Mouse (Mus musculus) liver, adult 2 months (tissue): Measurements from ENCODE around the gene Tcea3. TPM values are rescaled to one million over a fixed set of nuclear protein-coding genes. Genes with fewer than 3 reads are reported as not detected.

ENCODE experiments used
- DNase-seq: peaks from one replicate; pipeline ENCODE4 v3.0.0-alpha.2; 2011; ENCODE audit warnings: low read depth, low spot score; ENCODE audit errors: extremely low read depth
- H3K27ac ChIP-seq: fragments of 200-500 bp; replicated peaks from 2 replicates; pipeline ENCODE4 v1.5.1; 2012; ENCODE audit warnings: low read depth, mild to moderate bottlenecking, control low read depth, inconsistent platforms, low read length; ENCODE audit not compliant: insufficient read depth
- H3K27me3 ChIP-seq: fragments of 200-500 bp; 2 replicates; pipeline ENCODE4 v1.6.1; 2012; ENCODE audit warnings: mild to moderate bottlenecking, moderate library complexity, low read length, inconsistent platforms; ENCODE audit not compliant: control insufficient read depth, insufficient read depth
- H3K36me3 ChIP-seq: fragments of 200-500 bp; 2 replicates; pipeline ENCODE4 v1.6.1; 2012; ENCODE audit warnings: low read length, inconsistent platforms; ENCODE audit not compliant: control insufficient read depth, insufficient read depth
- H3K4me1 ChIP-seq: fragments of 200-500 bp; 2 replicates; pipeline ENCODE4 v1.6.1; 2011; ENCODE audit warnings: low read length; ENCODE audit not compliant: control insufficient read depth, insufficient read depth
- H3K4me3 ChIP-seq: fragments of 200-500 bp; 2 replicates; pipeline ENCODE4 v1.5.1; 2011; ENCODE audit warnings: low read depth, mild to moderate bottlenecking, control low read depth, low read length, moderate library complexity; ENCODE audit not compliant: insufficient read depth
- H3K79me2 ChIP-seq: fragments of 200-500 bp; 2 replicates; pipeline ENCODE4 v1.6.1; 2012; ENCODE audit warnings: inconsistent platforms, mild to moderate bottlenecking, low read length, moderate library complexity; ENCODE audit not compliant: control insufficient read depth, insufficient read depth
- H3K9ac ChIP-seq: fragments of 200-500 bp; 2 replicates; pipeline ENCODE4 v1.6.1; 2012; ENCODE audit warnings: low read depth, mild to moderate bottlenecking, control low read depth, inconsistent platforms, low read length
- CTCF ChIP-seq: fragments of 200-500 bp; IDR thresholded peaks from 2 replicates; pipeline ENCODE4 v1.5.1; 2011; ENCODE audit warnings: low read depth, low read length, control low read depth
- POLR2A ChIP-seq: fragments of 200-500 bp; IDR thresholded peaks from 2 replicates; pipeline ENCODE4 v1.6.1; 2011; ENCODE audit warnings: low read length, control low read depth; ENCODE audit not compliant: insufficient read depth; ENCODE audit errors: extremely low read depth
- WGBS: fragments of 180-500 bp; shearing (Covaris S2); methylation state at CpG from one replicate; pipeline ENCODE4 v1.1.7; 2018; 5-methylcytosine and 5-hydroxymethylcytosine counted together
- polyA plus RNA-seq: library from polyadenylated mRNA; depleted of rRNA; stranded (reverse); fragments of >200 nt; gene quantifications from 2 replicates; pipeline ENCODE4 v1.2.3, GENCODE M21; 2012
- total RNA-seq: library from RNA; depleted of rRNA; stranded (reverse); fragments of >200 nt; gene quantifications from 2 replicates; pipeline ENCODE4 v1.2.3, GENCODE M21; 2014

Gene Tcea3
- total and polyA plus RNA-seq, 2 experiments: 20.1 to 34.8 TPM

DNA sequence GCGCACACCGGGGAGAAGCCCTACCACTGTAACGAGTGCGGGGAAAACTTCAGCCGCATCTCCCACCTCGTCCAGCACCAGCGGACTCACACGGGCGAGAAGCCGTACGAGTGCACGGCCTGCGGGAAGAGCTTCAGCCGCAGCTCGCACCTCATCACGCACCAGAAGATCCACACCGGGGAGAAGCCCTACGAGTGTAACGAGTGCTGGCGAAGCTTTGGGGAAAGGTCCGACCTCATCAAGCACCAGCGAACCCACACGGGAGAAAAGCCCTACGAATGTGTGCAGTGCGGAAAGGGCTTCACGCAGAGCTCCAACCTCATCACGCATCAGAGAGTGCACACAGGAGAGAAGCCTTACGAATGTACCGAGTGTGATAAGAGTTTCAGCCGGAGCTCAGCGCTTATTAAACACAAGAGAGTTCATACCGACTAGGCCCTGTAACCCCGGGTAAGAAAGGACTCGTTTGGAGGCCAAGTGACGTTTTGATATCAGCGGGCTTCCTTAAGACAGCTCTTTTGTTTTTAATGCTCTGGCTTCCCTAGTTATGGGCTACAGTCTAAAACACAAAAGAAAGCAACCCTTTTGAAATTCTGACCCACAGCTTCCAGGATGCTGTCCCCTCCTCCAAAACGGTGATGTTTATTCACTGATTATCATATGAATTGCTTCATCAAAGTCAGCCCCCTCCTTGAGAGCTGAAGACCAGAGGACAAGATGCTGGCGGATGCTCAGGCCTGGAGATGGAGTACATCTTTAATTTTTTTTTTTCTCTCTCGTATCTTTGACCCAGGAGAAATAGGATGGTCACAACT is 43.5 kb downstream of the Tcea3 start:
- Histone ChIP-seq H3K36me3 (peaks cover 24% of the 10 kb centered on the region), H3K79me2 (peaks cover 4% of the 10 kb centered on the region; the same call in 1 of the 2 replicates), H3K9ac (no peak overlapping the region), H3K4me1 (peaks cover 4% of the 10 kb centered on the region; the same call in 1 of the 2 replicates), H3K27ac (no peak overlapping the region), H3K27me3 (no peaks in the 10 kb centered on the region), H3K4me3 (no peak overlapping the region)
- 88% methylated on average over 39 of the region's 39 CpGs for WGBS
- DNase-seq: no peak
- no peak for TF ChIP-seq POLR2A
- TF ChIP-seq CTCF: no peak

DNA sequence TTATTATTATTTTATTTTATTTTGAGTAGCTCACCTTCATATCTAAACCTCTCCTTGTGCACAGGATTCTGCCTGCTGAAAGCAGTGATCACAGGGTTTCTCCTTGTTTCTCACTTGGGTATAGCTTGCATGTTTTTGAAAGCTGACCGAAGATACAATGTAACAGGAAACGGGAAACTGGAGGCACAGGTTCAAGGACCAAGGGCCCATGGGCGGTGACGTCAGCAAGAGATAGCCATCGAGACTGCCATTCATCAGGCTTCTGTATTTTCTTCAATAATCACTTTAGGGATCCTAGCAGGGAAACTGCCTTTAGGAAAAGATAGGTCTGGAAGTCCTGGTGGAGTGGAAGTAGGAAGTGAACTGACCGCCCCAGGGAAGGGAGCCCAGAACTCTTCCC is 44.2 kb downstream of the Tcea3 start:
- 89% methylated on average over 6 of the region's 6 CpGs for WGBS
- Histone ChIP-seq H3K4me3 (no peak overlapping the region), H3K4me1 (peaks cover 1% of the 10 kb centered on the region; the same call in 1 of the 2 replicates), H3K9ac (no peak overlapping the region), H3K36me3 (peaks cover 24% of the 10 kb centered on the region), H3K79me2 (peaks cover 1% of the 10 kb centered on the region; the same call in 1 of the 2 replicates), H3K27ac (no peak overlapping the region), H3K27me3 (no peaks in the 10 kb centered on the region)
- no peak for DNase-seq
- TF ChIP-seq CTCF (no peak), POLR2A (no peak)

DNA sequence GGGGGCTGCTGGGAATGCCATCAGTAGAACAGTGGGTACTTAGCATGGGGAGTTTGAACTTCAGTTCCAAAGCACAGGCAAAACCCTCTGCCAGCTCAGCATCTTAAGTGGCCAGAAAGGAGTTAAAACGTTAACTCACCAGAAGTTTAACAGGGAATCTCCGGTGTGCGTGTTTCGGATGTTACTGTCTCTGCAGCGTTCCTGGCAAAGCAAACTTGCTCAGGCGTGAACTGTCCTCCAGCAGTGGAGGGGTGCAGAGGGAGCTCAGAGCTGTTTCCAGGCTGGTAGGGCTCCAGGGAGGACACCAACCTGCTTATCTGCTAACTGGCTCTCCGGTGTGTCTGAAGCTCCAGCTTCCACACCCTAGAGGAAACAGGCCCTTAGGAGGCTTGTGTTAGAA is 48.4 kb downstream of the Tcea3 start:
- TF ChIP-seq POLR2A: no peak
- no peak for TF ChIP-seq CTCF
- Histone ChIP-seq H3K9ac (no peak overlapping the region), H3K4me1 (no peaks in the 10 kb centered on the region), H3K27ac (no peak overlapping the region), H3K36me3 (peaks cover 11% of the 10 kb centered on the region), H3K79me2 (no peaks in the 10 kb centered on the region), H3K27me3 (no peaks in the 10 kb centered on the region), H3K4me3 (no peak overlapping the region)
- DNase-seq: no peak
- WGBS: 74% methylated on average over 7 of the region's 7 CpGs

DNA sequence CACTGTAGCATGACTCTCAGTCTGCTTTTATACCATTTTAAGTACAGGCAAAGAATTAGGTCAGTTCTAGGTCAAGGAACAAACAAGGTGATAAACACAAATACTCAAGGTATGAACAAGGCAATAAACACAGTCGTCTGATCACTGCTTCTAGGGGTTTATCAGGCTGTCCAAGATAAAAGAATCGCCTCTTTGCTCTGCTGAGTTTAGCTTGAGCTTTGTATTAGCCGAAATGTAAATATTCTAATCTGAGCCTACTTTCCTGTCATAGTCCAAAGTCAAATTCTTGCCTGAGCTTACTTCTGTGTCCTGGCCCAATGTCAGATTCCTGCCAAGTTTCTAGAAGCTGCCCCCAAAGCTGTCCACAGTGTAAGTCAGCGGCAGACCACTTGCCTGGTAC is 54.9 kb downstream of the Tcea3 start:
- WGBS: 12% methylated on average over 4 of the region's 4 CpGs
- no peaks in the 10 kb centered on the region for H3K27me3 ChIP-seq
- H3K4me1 ChIP-seq: no peaks in the 10 kb centered on the region; the same call in 1 of the 2 replicates
- H3K36me3 ChIP-seq: no peaks in the 10 kb centered on the region
- H3K9ac ChIP-seq: no peak overlapping the region
- TF ChIP-seq CTCF (no peak), POLR2A (no peak)
- no peak overlapping the region for H3K4me3 ChIP-seq
- H3K79me2 ChIP-seq: no peaks in the 10 kb centered on the region
- peak; percentile 57 for DNase-seq
- no peak overlapping the region for H3K27ac ChIP-seq

GRCm38 (mm10) chr4:136304181-136304580 is 56.7 kb downstream of the Tcea3 start:
- no peak for DNase-seq
- Histone ChIP-seq H3K27me3 (no peaks in the 10 kb centered on the region), H3K4me1 (no peaks in the 10 kb centered on the region; the same call in 1 of the 2 replicates), H3K79me2 (no peaks in the 10 kb centered on the region), H3K9ac (no peak overlapping the region), H3K4me3 (no peak overlapping the region), H3K27ac (no peak overlapping the region), H3K36me3 (no peaks in the 10 kb centered on the region)
- WGBS: 69% methylated on average over 2 of the region's 2 CpGs
- no peak for TF ChIP-seq POLR2A
- TF ChIP-seq CTCF: no peak

GRCm38 (mm10) chr4:136308355-136308754 is 60.8 kb downstream of the Tcea3 start:
- no peaks in the 10 kb centered on the region for H3K36me3 ChIP-seq
- no peak overlapping the region for H3K4me3 ChIP-seq
- TF ChIP-seq CTCF (no peak), POLR2A (no peak)
- H3K27me3 ChIP-seq: no peaks in the 10 kb centered on the region
- H3K4me1 ChIP-seq: peaks cover 8% of the 10 kb centered on the region
- no peak overlapping the region for H3K9ac ChIP-seq
- H3K79me2 ChIP-seq: peaks cover 15% of the 10 kb centered on the region; the same call in 1 of the 2 replicates
- DNase-seq: no peak
- H3K27ac ChIP-seq: no peak overlapping the region
- WGBS: 78% methylated on average over 2 of the region's 2 CpGs
